Mouse (Mus musculus): Measurements from ENCODE around the gene Zfp148. TPM values are rescaled to one million over a fixed set of nuclear protein-coding genes. Genes with fewer than 3 reads are reported as not detected.

Gene Zfp148
- polyA plus RNA-seq, 1 experiment from 2014 or later: 49.3 TPM

- H3K4me1 ChIP-seq (replicated peaks): peaks cover 12% of the 10 kb centered on the region
- H3K4me3 ChIP-seq: peak overlapping the region; percentile 31; the same call in 1 of the 2 replicates
- WGBS: 18% methylated on average over 4 of the region's 4 CpGs
- no peaks in the 10 kb centered on the region for H3K9me3 ChIP-seq
- no peaks in the 10 kb centered on the region for H3K36me3 ChIP-seq
- no peak for ATAC-seq (ENCODE audit: low FRiP score, low read depth)
- no peaks in the 10 kb centered on the region for H3K27me3 ChIP-seq
- H3K27ac ChIP-seq (replicated peaks): no peak overlapping the region
- no peak overlapping the region for H3K9ac ChIP-seq
- H3K4me2 ChIP-seq: peak overlapping the region; percentile 67
These were observed 137.0 kb downstream of the Zfp148 start for GRCm38 (mm10) chr16:33517627-33518026.

- no peak for ATAC-seq (ENCODE audit: low FRiP score, low read depth)
- H3K9ac ChIP-seq: no peak overlapping the region
- no peak overlapping the region for H3K4me3 ChIP-seq
- WGBS: 79% methylated on average over 7 of the region's 7 CpGs
- H3K36me3 ChIP-seq: no peaks in the 10 kb centered on the region
- H3K4me2 ChIP-seq: no peak overlapping the region
- no peaks in the 10 kb centered on the region for H3K27me3 ChIP-seq
- no peaks in the 10 kb centered on the region for H3K9me3 ChIP-seq
- H3K27ac ChIP-seq (replicated peaks): no peak overlapping the region
- peaks cover 12% of the 10 kb centered on the region for H3K4me1 ChIP-seq (replicated peaks)
These were observed 137.6 kb downstream of the Zfp148 start for GRCm38 (mm10) chr16:33518236-33518635.

DNA sequence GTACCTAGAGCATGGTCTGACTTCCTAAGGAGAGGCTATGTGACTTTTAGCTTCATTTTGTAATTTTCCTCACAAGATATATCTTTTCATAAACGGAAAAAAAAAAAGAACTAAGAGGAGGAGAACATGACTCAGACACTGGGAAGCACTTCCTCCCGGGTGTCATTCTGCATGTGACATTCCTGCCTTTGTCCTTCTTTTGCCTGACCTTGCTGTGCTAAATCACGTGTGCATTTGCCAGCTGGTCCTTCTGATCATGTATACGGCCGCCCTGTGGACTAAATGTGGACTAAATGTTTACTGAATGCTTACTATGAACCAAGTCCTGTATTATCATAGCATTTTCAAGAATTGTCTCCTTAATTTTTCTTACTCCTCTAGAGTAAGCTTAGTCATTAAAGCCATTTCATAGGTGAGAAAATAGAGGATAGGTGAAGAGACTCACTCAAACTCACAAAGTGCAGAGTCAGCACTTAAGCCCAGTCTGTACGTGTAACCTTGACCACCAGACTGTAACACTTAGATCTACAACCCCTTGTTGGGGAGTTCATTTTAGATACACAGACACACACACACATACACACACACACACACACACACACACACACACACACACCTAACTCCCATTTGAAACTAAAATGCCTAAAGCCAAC is 139.4 kb downstream of the Zfp148 start:
- no peaks in the 10 kb centered on the region for H3K36me3 ChIP-seq
- peaks cover 12% of the 10 kb centered on the region for H3K4me1 ChIP-seq (replicated peaks)
- ATAC-seq (ENCODE audit: low FRiP score, low read depth): no peak
- H3K9ac ChIP-seq: no peak overlapping the region
- WGBS: 63% methylated on average over 6 of the region's 6 CpGs
- no peak overlapping the region for H3K4me3 ChIP-seq
- H3K9me3 ChIP-seq: no peaks in the 10 kb centered on the region
- H3K27ac ChIP-seq (replicated peaks): no peak overlapping the region
- no peaks in the 10 kb centered on the region for H3K27me3 ChIP-seq
- H3K4me2 ChIP-seq: no peak overlapping the region

GRCm38 (mm10) chr16:33522516-33522915 is 141.9 kb downstream of the Zfp148 start:
- no peak overlapping the region for H3K9ac ChIP-seq
- no peaks in the 10 kb centered on the region for H3K9me3 ChIP-seq
- no peak overlapping the region for H3K27ac ChIP-seq (replicated peaks)
- no peak overlapping the region for H3K4me3 ChIP-seq
- no peak for ATAC-seq (ENCODE audit: low FRiP score, low read depth)
- 52% methylated on average over 4 of the region's 4 CpGs for WGBS
- H3K4me2 ChIP-seq: no peak overlapping the region
- H3K4me1 ChIP-seq (replicated peaks): peaks cover 2% of the 10 kb centered on the region; the same call in 1 of the 2 replicates
- no peaks in the 10 kb centered on the region for H3K27me3 ChIP-seq
- H3K36me3 ChIP-seq: no peaks in the 10 kb centered on the region

- Histone ChIP-seq H3K4me3 (no peak overlapping the region), H3K9me3 (no peaks in the 10 kb centered on the region; the same call in 1 of the 2 replicates), H3K27me3 (no peaks in the 10 kb centered on the region), H3K9ac (no peak overlapping the region), H3K36me3 (no peaks in the 10 kb centered on the region), H3K4me2 (no peak overlapping the region), H3K4me1 (replicated peaks) (no peaks in the 10 kb centered on the region), H3K27ac (replicated peaks) (no peak overlapping the region)
- WGBS: 71% methylated on average over 10 of the region's 10 CpGs
- ATAC-seq (ENCODE audit: low FRiP score, low read depth): no peak
These were observed 142.9 kb downstream of the Zfp148 start for GRCm38 (mm10) chr16:33523571-33523970.

- Histone ChIP-seq H3K4me1 (replicated peaks) (0 out of 2 replicates have a peak, but pooled peaks cover 9% of the 10 kb centered on the region), H3K27ac (replicated peaks) (no peak overlapping the region), H3K9me3 (no peaks in the 10 kb centered on the region; the same call in 1 of the 2 replicates), H3K4me2 (no peak overlapping the region), H3K9ac (no peak overlapping the region), H3K27me3 (no peaks in the 10 kb centered on the region), H3K4me3 (no peak overlapping the region), H3K36me3 (no peaks in the 10 kb centered on the region)
- no peak; the same call in 1 of the 2 replicates for ATAC-seq (ENCODE audit: low FRiP score, low read depth)
- 31% methylated on average over 11 of the region's 11 CpGs for WGBS
These were observed 149.1 kb downstream of the Zfp148 start for GRCm38 (mm10) chr16:33529502-33530454.

- ATAC-seq (ENCODE audit: low FRiP score, low read depth): no peak
- Histone ChIP-seq H3K27ac (replicated peaks) (no peak overlapping the region), H3K9me3 (no peaks in the 10 kb centered on the region; the same call in 1 of the 2 replicates), H3K36me3 (no peaks in the 10 kb centered on the region), H3K4me1 (replicated peaks) (0 out of 2 replicates have a peak, but pooled peaks cover 9% of the 10 kb centered on the region), H3K4me3 (no peak overlapping the region), H3K9ac (no peak overlapping the region), H3K27me3 (no peaks in the 10 kb centered on the region), H3K4me2 (no peak overlapping the region)
- WGBS: 79% methylated on average over 8 of the region's 8 CpGs
These were observed 150.5 kb downstream of the Zfp148 start for GRCm38 (mm10) chr16:33531184-33531583.

DNA sequence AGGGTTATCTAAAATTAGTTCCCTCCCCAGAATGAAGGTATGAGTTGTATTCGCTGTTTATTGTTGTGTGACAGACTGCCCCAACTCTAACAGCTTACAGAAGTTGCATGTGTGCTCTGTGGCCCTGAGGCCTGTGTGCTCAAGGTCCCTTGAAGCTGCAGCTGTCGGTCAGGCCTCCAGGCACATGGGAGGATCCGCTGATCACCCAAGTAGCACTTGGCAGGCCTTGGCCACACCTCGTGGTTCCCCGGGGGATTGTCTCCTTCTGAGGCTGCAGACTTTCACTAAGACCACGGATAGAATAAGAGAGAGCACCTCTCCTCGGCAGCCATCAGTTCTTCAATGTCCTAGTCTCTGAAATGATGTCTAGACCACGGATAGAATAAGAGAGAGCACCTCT is 155.8 kb downstream of the Zfp148 start:
- Histone ChIP-seq H3K9me3 (no peaks in the 10 kb centered on the region), H3K27me3 (no peaks in the 10 kb centered on the region), H3K27ac (replicated peaks) (no peak overlapping the region), H3K36me3 (no peaks in the 10 kb centered on the region), H3K4me3 (no peak overlapping the region), H3K4me1 (replicated peaks) (0 out of 2 replicates have a peak, but pooled peaks cover 5% of the 10 kb centered on the region), H3K4me2 (no peak overlapping the region), H3K9ac (no peak overlapping the region)
- no peak for ATAC-seq (ENCODE audit: low FRiP score, low read depth)
- WGBS: 87% methylated on average over 8 of the region's 8 CpGs

DNA sequence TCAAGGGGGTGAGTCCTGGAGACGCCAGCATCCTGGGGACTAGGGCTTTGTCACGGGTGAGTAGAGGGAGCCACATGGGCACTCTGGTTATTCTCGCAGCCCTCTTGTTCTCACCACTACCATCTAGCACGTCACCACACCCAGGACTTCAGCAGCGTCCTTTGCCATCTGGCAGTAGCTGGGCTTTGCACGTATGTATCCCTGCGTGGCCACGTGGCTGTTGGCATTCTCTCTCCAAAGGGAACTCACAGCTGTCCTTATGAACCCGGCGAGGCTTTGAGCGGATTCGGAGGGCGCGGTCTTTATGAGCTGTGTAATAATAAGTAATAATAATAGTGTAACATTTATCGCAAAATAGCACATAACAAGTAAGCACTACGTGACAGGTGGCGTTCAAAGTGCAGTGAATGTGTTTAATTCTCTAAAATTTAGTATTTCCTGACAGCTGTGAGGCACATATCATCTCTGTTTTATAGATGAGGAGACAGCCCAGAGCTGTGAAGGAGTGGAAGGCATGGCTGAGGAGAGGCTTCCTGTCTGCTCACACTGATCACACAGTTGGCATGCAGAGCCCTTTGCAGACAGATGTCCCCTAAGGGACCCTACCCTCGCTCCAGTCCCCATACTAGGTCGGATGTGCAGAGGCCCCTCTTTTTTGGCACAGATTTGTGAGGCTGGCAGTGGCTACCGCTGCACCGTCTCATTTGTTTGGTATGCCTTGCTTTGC is 157.0 kb downstream of the Zfp148 start:
- 73% methylated on average over 21 of the region's 21 CpGs for WGBS
- H3K27ac ChIP-seq (replicated peaks): no peak overlapping the region
- no peak overlapping the region for H3K9ac ChIP-seq
- ATAC-seq (ENCODE audit: low FRiP score, low read depth): no peak
- H3K9me3 ChIP-seq: no peaks in the 10 kb centered on the region
- 0 out of 2 replicates have a peak, but pooled peaks cover 5% of the 10 kb centered on the region for H3K4me1 ChIP-seq (replicated peaks)
- H3K4me3 ChIP-seq: no peak overlapping the region
- no peaks in the 10 kb centered on the region for H3K36me3 ChIP-seq
- no peak overlapping the region for H3K4me2 ChIP-seq
- no peaks in the 10 kb centered on the region for H3K27me3 ChIP-seq

DNA sequence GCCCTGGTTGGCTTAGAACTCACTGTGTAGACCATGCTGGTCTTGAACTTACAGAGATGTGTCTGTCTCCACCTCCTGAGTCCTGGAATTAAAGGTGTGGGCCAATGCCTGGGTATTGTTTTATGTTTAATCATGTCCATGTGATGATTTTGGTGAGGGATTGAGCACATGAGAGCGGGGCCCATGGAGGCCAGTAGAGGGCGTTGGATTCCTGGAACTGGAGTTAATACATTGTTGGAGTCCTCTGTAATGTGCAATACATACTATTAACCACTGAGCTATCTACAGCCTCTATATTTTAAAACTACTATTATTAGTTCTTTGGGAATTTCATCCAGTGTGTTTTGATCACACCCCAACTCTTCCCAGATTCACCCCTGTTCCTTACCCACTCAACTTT is 163.7 kb downstream of the Zfp148 start:
- Histone ChIP-seq H3K4me2 (no peak overlapping the region), H3K4me3 (no peak overlapping the region), H3K27ac (replicated peaks) (no peak overlapping the region), H3K4me1 (replicated peaks) (no peaks in the 10 kb centered on the region), H3K36me3 (no peaks in the 10 kb centered on the region), H3K27me3 (no peaks in the 10 kb centered on the region), H3K9me3 (no peaks in the 10 kb centered on the region), H3K9ac (no peak overlapping the region)
- 94% methylated on average over 2 of the region's 2 CpGs for WGBS
- no peak for ATAC-seq (ENCODE audit: low FRiP score, low read depth)

GRCm38 (mm10) chr16:33545530-33545929 is 164.9 kb downstream of the Zfp148 start:
- no peak overlapping the region for H3K27ac ChIP-seq (replicated peaks)
- no peak overlapping the region for H3K4me2 ChIP-seq
- no peaks in the 10 kb centered on the region for H3K9me3 ChIP-seq
- no peak overlapping the region for H3K9ac ChIP-seq
- no peak for ATAC-seq (ENCODE audit: low FRiP score, low read depth)
- no peaks in the 10 kb centered on the region for H3K4me1 ChIP-seq (replicated peaks)
- 87% methylated on average over 4 of the region's 4 CpGs for WGBS
- H3K27me3 ChIP-seq: no peaks in the 10 kb centered on the region
- no peaks in the 10 kb centered on the region for H3K36me3 ChIP-seq
- no peak overlapping the region for H3K4me3 ChIP-seq
